Mouse (Mus musculus) embryo, embryonic 10.5 days (tissue): Measurements from ENCODE around the gene Cfap65.

Experiments used
- DNase-seq: peaks from one replicate; pipeline ENCODE4 v3.0.0-alpha.2; 2015; ENCODE audit warnings: low spot score

Cfap65 gene

GRCm38 (mm10) chr1:74936221-74936830 is 927 bp upstream of the Cfap65 start:
- DNase-seq: no peak

GRCm38 (mm10) chr1:74927621-74928296 is 7.6 kb downstream of the Cfap65 start:
- no peak for DNase-seq

- peak; percentile 67 for DNase-seq
Measured at GRCm38 (mm10) chr1:74926721-74927120, 8.7 kb downstream of the Cfap65 start.

- DNase-seq: peak; percentile 8
Measured at GRCm38 (mm10) chr1:74924464-74924863, 10.9 kb downstream of the Cfap65 start.

- DNase-seq: no peak
Measured at GRCm38 (mm10) chr1:74915706-74916105, 19.7 kb downstream of the Cfap65 start.

DNA sequence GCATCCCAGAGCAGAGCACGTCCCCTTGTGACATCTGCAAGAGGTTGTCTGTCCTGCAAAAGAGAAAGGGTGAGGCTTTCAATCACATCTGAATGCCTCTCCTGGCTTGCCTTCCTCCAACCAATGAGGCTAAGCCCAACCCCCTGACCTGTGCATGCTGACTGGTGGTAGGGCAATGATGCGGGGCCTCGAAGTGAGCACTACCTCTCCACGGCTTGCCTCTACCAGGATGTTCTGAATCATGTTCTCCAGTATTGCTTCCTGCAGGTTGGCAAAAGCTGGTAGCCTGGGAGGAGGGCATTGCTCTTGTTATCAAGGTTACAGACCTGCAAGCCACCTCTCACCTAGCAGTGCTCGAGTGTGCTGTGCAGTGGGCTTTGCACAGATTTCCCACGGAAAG is 33.2 kb downstream of the Cfap65 start:
- no peak for DNase-seq

DNA sequence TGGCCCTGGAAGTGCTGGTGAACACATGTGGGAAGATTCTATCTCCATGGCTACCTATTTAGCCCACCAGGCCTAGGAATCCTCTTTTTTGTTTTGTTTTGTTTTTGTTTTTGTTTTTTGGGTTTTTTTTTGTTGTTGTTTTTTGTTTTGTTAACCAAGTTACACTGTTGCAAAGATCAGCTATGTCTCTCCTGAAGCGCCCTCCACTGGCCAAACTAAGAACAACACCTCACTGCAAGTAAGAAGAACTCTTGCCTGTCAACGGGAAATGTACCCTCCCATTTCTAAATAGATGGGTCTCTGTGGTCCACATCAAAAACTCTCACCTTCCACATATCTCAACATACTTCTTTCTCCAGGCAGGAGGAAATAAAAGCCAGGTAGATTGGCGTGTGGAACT is 33.7 kb downstream of the Cfap65 start:
- DNase-seq: peak; percentile 74

DNA sequence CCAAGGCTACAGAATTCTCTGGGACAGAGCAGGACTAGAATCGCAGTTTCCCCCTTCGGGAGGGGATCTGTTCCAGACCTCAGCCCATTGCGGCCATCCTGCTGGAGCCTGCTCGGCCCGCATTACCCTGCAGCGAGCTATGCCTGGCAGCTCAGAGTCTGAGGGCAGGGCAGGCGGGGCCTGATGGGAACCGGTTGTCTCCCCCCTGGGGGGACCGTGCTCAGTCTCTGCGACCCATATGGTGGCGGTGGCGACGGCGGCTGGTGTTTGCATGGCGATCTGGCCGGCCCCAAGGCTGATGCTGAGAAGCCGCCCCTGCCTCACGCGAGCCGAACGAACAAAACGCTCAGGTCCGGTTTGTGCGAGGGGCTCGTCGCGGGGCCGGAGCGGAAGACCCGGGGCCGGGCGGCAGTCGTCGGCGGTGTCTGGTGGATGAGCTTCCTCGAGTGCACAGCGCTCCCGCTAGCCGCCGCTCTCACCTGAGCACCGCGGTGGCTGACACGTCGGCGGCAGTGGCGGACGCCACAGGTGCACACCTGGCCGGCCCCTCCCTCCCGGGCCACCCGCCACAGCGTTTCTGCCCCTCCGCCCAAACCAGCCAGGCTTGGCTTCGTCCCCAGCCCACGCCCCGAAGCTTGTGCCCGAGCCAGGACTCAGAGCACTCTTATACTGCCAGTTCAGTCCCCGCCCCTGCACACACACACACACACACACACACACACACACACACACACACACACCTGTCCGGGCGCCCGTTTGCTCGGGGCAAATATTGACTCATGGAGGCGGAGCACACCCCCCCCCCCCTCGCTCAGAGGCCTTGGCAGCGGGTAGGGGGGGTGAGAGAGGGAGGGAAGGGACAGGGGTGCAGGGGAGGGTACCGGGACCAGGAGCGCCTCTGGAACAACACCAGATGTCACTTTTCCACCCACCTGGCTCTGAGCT is 34.8 kb downstream of the Cfap65 start:
- DNase-seq: no peak

GRCm38 (mm10) chr1:74898656-74899431 is 36.6 kb downstream of the Cfap65 start:
- DNase-seq: no peak

- no peak for DNase-seq
Measured at GRCm38 (mm10) chr1:74897976-74898375, 37.4 kb downstream of the Cfap65 start.

DNA sequence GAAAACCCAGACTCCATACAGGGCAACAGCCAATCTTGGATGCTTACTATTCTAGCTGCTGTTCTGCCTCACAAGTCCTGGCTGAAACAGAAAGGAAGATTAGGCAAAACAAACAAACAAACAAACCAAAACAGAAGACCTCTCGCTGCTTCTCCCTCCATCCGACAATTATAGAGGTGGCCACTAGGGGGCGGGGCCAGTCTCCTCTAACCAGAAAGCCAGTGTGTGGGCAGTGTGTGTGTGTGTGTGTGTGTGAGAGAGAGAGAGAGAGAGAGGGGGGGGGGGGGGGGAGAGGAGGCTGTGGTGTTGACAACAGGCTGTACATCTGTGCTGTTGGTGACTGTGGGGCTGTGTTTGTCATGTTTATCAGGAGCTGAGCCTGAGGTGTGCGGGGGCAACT is 40.4 kb downstream of the Cfap65 start:
- peak; percentile 80 for DNase-seq

GRCm38 (mm10) chr1:74893134-74893855 is 42.1 kb downstream of the Cfap65 start, which contains the start of gene Cryba2:
Cryba2 (minus strand) TSS chr1:74893143.
- DNase-seq: peak; percentile 83

DNA sequence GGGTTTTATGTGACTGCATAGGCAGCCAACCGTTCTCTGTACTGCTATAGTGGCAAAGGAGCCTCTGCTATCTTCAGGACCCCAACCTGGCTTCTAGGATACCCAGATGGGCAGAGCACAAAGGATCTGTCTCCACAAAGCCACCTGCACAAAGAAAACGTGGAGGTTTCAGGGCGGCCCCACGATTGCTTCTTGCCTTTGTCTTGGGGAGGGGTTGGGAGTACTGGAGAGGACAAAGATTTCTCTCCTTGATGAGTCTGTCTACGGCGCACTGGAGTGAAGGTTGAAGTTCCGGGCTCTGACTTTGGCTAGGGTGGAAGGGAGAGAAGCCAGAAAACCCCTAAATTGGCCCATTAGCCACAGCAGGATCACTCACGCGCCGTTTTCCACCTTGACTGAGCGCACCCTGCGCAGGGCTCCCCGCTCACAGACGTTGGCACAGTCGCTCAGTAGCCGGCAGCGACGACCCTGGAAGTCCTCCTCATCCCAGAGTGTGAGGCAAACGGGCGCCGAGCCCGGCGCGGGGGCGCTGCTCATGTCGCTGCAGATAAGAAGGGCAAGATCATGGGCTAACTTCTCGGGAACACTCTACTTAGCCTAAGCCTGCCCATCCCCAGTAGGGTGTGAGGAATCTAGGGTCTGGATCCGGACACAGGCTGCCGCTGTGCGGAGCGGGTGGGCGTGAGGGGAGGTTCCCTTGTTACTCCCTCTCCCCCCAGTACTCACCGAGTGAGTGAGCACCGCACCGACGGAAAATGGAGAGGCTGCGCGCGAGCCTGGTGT is 42.9 kb downstream of the Cfap65 start:
- DNase-seq: no peak

- peak; percentile 77 for DNase-seq
Measured at GRCm38 (mm10) chr1:74891513-74891912, 43.9 kb downstream of the Cfap65 start.

DNA sequence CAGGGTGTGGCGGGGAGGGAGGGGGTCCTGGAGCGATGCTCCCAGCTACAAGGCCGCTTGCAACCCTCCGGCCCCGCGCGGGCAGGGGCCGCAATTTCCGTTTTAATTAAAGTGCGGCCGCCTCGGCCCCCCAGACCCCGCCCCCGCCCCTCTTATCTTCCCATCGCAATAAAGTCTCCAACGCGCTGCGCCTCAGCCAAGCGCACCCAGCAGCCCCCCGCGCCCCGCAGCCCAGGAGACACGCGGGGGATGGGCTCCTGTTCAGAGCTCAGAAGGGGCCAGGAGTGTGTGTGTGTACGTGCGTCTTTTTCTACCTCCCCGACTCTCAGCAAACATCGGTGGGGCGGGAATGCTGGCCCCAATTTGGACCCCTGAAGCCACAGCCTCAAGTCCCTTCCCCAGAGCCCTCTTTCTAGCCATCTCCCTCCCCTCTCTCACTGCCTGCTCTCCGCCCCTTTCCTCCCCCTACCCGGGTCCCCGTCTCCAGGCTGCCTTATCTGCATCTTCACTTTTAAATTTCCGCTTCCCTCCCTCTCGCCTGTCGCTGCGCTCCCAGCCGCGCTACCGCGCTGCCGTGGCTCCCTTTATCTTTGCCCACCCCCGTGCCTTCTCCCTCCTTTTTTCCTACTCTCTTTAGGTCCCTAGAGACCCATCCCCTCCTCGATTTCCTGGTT is 49.9 kb downstream of the Cfap65 start, which contains the start of gene Fev:
Fev (minus strand) TSS at position 51 of the 674 bp plus-strand sequence.
- no peak for DNase-seq

GRCm38 (mm10) chr1:74884196-74885141 is 50.9 kb downstream of the Cfap65 start:
- no peak for DNase-seq

DNA sequence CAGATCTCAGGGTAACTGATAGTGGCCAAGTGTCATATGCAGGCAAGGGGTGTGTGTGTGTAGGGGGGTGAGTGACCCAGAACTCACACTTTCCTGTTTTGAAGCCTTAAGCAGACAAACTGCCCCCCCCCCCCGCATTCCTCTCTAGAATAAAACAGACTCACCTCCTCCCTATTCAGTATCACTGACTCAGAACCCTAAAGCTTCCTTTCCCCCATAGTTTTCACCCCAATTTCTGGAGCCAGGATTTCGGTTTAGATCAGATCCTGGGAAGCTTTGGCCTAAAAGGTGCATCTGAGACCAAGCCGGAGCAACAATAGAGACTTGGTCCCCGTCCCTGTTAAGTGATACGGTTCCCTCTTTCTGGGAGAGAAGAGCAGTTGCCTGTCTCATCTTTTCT is 52.0 kb downstream of the Cfap65 start:
- no peak for DNase-seq

GRCm38 (mm10) chr1:74882828-74883227 is 52.6 kb downstream of the Cfap65 start:
- DNase-seq: no peak
